Mouse (Mus musculus): Measurements from ENCODE around the gene Tbcel. TPM values are rescaled to one million over a fixed set of nuclear protein-coding genes. Genes with fewer than 3 reads are reported as not detected.

The Tbcel gene
- 4.5 and 4.8 TPM in 2 replicates for polyA plus RNA-seq (2015; fragmentation: Nextera tagmentation; extraction: Ambion mirVana)

GRCm38 (mm10) chr9:42507709-42508108, at the start of gene Tbcel:
Tbcel (minus strand) TSS chr9:42507809.
- Histone ChIP-seq H3K27ac (no peak within 1 kb of the TSS), H3K9me3 (replicated peaks) (no peaks in the 10 kb centered on the region), H3K4me3 (no peak within 1 kb of the TSS), H3K4me1 (peaks cover 17% of the 10 kb centered on the region), H3K4me2 (no peak within 1 kb of the TSS), H3K27me3 (0 out of 2 replicates have a peak, but pooled peaks cover 4% of the 10 kb centered on the region), H3K36me3 (ENCODE audit: poor library complexity, severe bottlenecking) (no peaks in the 10 kb centered on the region), H3K9ac (no peak within 1 kb of the TSS)
- ATAC-seq, result no peak
- WGBS, result 91% methylated on average over 6 of the region's 6 CpGs

GRCm38 (mm10) chr9:42555186-42555585, 47.6 kb upstream of the Tbcel start:
- Histone ChIP-seq H3K36me3 (ENCODE audit: poor library complexity, severe bottlenecking) (no peaks in the 10 kb centered on the region), H3K9me3 (replicated peaks) (no peaks in the 10 kb centered on the region), H3K4me1 (peaks cover 5% of the 10 kb centered on the region; the same call in 1 of the 2 replicates), H3K4me2 (no peak overlapping the region), H3K27me3 (no peaks in the 10 kb centered on the region), H3K27ac (no peak overlapping the region), H3K9ac (no peak overlapping the region), H3K4me3 (no peak overlapping the region)
- ATAC-seq, result no peak
- 100% methylated on average over 1 of the region's 1 CpGs for WGBS

GRCm38 (mm10) chr9:42550116-42550515, 42.5 kb upstream of the Tbcel start:
- H3K4me1 ChIP-seq, result peaks cover 13% of the 10 kb centered on the region
- no peak overlapping the region for H3K4me3 ChIP-seq
- H3K9ac ChIP-seq, result no peak overlapping the region
- ATAC-seq, result peak; percentile 80
- no peak overlapping the region for H3K27ac ChIP-seq
- 14% methylated on average over 13 of the region's 13 CpGs for WGBS
- no peaks in the 10 kb centered on the region for H3K27me3 ChIP-seq
- no peak overlapping the region for H3K4me2 ChIP-seq
- no peaks in the 10 kb centered on the region for H3K9me3 ChIP-seq (replicated peaks)
- H3K36me3 ChIP-seq (ENCODE audit: poor library complexity, severe bottlenecking), result no peaks in the 10 kb centered on the region

GRCm38 (mm10) chr9:42548981-42549380, 41.4 kb upstream of the Tbcel start:
- H3K4me2 ChIP-seq, result no peak overlapping the region
- no peaks in the 10 kb centered on the region for H3K36me3 ChIP-seq (ENCODE audit: poor library complexity, severe bottlenecking)
- no peaks in the 10 kb centered on the region for H3K9me3 ChIP-seq (replicated peaks)
- 71% methylated on average over 7 of the region's 7 CpGs for WGBS
- H3K4me1 ChIP-seq, result peaks cover 13% of the 10 kb centered on the region
- H3K4me3 ChIP-seq, result no peak overlapping the region
- no peak overlapping the region for H3K9ac ChIP-seq
- peak; percentile 41; the same call in 1 of the 2 replicates for ATAC-seq
- no peak overlapping the region for H3K27ac ChIP-seq
- no peaks in the 10 kb centered on the region for H3K27me3 ChIP-seq

GRCm38 (mm10) chr9:42544521-42544920, 36.9 kb upstream of the Tbcel start:
- H3K4me3 ChIP-seq, result no peak overlapping the region
- no peak overlapping the region for H3K4me2 ChIP-seq
- H3K9ac ChIP-seq, result no peak overlapping the region
- H3K9me3 ChIP-seq (replicated peaks), result no peaks in the 10 kb centered on the region
- 72% methylated on average over 10 of the region's 10 CpGs for WGBS
- H3K27me3 ChIP-seq, result no peaks in the 10 kb centered on the region
- no peaks in the 10 kb centered on the region for H3K36me3 ChIP-seq (ENCODE audit: poor library complexity, severe bottlenecking)
- H3K4me1 ChIP-seq, result peaks cover 6% of the 10 kb centered on the region; the same call in 1 of the 2 replicates
- no peak for ATAC-seq
- no peak overlapping the region for H3K27ac ChIP-seq

GRCm38 (mm10) chr9:42533491-42533890, 25.9 kb upstream of the Tbcel start:
- peaks cover 29% of the 10 kb centered on the region for H3K4me1 ChIP-seq
- H3K27me3 ChIP-seq, result no peaks in the 10 kb centered on the region
- no peak overlapping the region for H3K27ac ChIP-seq
- no peaks in the 10 kb centered on the region for H3K9me3 ChIP-seq (replicated peaks)
- no peak overlapping the region for H3K4me3 ChIP-seq
- no peak for ATAC-seq
- 69% methylated on average over 8 of the region's 8 CpGs for WGBS
- H3K9ac ChIP-seq, result no peak overlapping the region
- no peaks in the 10 kb centered on the region for H3K36me3 ChIP-seq (ENCODE audit: poor library complexity, severe bottlenecking)
- H3K4me2 ChIP-seq, result peak overlapping the region; percentile 2; the same call in 1 of the 2 replicates

GRCm38 (mm10) chr9:42533041-42533440, 25.4 kb upstream of the Tbcel start:
- Histone ChIP-seq H3K27me3 (no peaks in the 10 kb centered on the region), H3K4me2 (peak overlapping the region; percentile 2; the same call in 1 of the 2 replicates), H3K9me3 (replicated peaks) (no peaks in the 10 kb centered on the region), H3K9ac (no peak overlapping the region), H3K4me3 (no peak overlapping the region), H3K4me1 (peaks cover 29% of the 10 kb centered on the region), H3K27ac (no peak overlapping the region), H3K36me3 (ENCODE audit: poor library complexity, severe bottlenecking) (no peaks in the 10 kb centered on the region)
- WGBS, result 2% methylated on average over 6 of the region's 6 CpGs
- ATAC-seq, result peak; percentile 28; the same call in 1 of the 2 replicates

- 50% methylated on average over 3 of the region's 3 CpGs for WGBS
- Histone ChIP-seq H3K4me3 (no peak overlapping the region), H3K4me2 (no peak overlapping the region), H3K4me1 (peaks cover 29% of the 10 kb centered on the region), H3K9ac (no peak overlapping the region), H3K9me3 (replicated peaks) (no peaks in the 10 kb centered on the region), H3K36me3 (ENCODE audit: poor library complexity, severe bottlenecking) (no peaks in the 10 kb centered on the region), H3K27ac (no peak overlapping the region), H3K27me3 (no peaks in the 10 kb centered on the region)
- no peak for ATAC-seq
These were observed 24.3 kb upstream of the Tbcel start for GRCm38 (mm10) chr9:42531951-42532350.

GRCm38 (mm10) chr9:42530221-42531152, 22.9 kb upstream of the Tbcel start:
- H3K4me2 ChIP-seq, result no peak overlapping the region
- H3K27me3 ChIP-seq, result no peaks in the 10 kb centered on the region
- peak overlapping the region; percentile 91 for H3K27ac ChIP-seq
- H3K9me3 ChIP-seq (replicated peaks), result no peaks in the 10 kb centered on the region
- ATAC-seq, result peak; percentile 85
- 66% methylated on average over 7 of the region's 7 CpGs for WGBS
- peaks cover 29% of the 10 kb centered on the region for H3K4me1 ChIP-seq
- no peak overlapping the region for H3K4me3 ChIP-seq
- no peaks in the 10 kb centered on the region for H3K36me3 ChIP-seq (ENCODE audit: poor library complexity, severe bottlenecking)
- H3K9ac ChIP-seq, result no peak overlapping the region

- Histone ChIP-seq H3K27ac (peak overlapping the region; percentile 48; the same call in 1 of the 2 replicates), H3K4me3 (peak overlapping the region; percentile 37), H3K4me1 (peaks cover 9% of the 10 kb centered on the region), H3K4me2 (peak overlapping the region; percentile 71), H3K27me3 (peaks cover 9% of the 10 kb centered on the region), H3K9me3 (replicated peaks) (no peaks in the 10 kb centered on the region), H3K36me3 (ENCODE audit: poor library complexity, severe bottlenecking) (no peaks in the 10 kb centered on the region), H3K9ac (peak overlapping the region; percentile 61)
- ATAC-seq, result peak; percentile 92
- WGBS, result 1% methylated on average over 34 of the region's 36 CpGs
These were observed 13.0 kb upstream of the Tbcel start for GRCm38 (mm10) chr9:42520587-42521084.

- H3K27me3 ChIP-seq, result peaks cover 9% of the 10 kb centered on the region
- 66% methylated on average over 14 of the region's 14 CpGs for WGBS
- no peaks in the 10 kb centered on the region for H3K9me3 ChIP-seq (replicated peaks)
- peaks cover 21% of the 10 kb centered on the region for H3K4me1 ChIP-seq
- no peak overlapping the region for H3K4me3 ChIP-seq
- no peaks in the 10 kb centered on the region for H3K36me3 ChIP-seq (ENCODE audit: poor library complexity, severe bottlenecking)
- no peak overlapping the region for H3K4me2 ChIP-seq
- no peak overlapping the region for H3K9ac ChIP-seq
- no peak for ATAC-seq
- H3K27ac ChIP-seq, result no peak overlapping the region
These were observed 10.6 kb upstream of the Tbcel start for GRCm38 (mm10) chr9:42518163-42518562.

GRCm38 (mm10) chr9:42513159-42513558, 5.5 kb upstream of the Tbcel start:
- Histone ChIP-seq H3K4me2 (no peak overlapping the region), H3K9me3 (replicated peaks) (no peaks in the 10 kb centered on the region), H3K4me3 (no peak overlapping the region), H3K27ac (no peak overlapping the region), H3K4me1 (peaks cover 21% of the 10 kb centered on the region), H3K27me3 (no peaks in the 10 kb centered on the region), H3K9ac (no peak overlapping the region), H3K36me3 (ENCODE audit: poor library complexity, severe bottlenecking) (no peaks in the 10 kb centered on the region)
- peak; percentile 70; the same call in 1 of the 2 replicates for ATAC-seq
- WGBS, result 26% methylated on average over 5 of the region's 5 CpGs

Measured in forebrain, embryonic 13.5 days (tissue).